Mouse (Mus musculus) fat pad, adult 2 months (tissue): ENCODE measurements around the gene 4921517D22Rik.

Source experiments
- DNase-seq: peaks from one replicate; pipeline ENCODE4 v3.0.0-alpha.2; 2011; ENCODE audit warnings: low read depth, low spot score; ENCODE audit errors: extremely low read depth

4921517D22Rik gene

DNA sequence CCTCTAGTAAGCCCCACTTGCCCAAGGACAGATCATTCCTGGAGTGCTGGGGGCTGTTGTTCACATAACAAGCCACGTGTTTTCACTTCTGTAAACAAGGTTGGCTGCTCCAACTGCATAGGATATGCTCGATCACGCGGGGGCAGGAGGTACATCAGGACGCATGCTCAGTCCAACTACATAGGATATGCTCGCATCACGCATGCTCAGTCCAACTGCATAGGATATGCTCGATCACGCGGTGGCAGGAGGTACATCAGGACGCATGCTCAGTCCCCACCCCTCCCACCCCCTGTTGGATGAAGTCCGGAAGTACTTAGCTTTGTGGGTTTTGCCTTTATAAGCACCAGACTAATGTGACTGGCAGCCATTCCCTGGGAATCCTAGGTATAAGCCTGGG is 31.9 kb downstream of the 4921517D22Rik start:
- no peak for DNase-seq

DNA sequence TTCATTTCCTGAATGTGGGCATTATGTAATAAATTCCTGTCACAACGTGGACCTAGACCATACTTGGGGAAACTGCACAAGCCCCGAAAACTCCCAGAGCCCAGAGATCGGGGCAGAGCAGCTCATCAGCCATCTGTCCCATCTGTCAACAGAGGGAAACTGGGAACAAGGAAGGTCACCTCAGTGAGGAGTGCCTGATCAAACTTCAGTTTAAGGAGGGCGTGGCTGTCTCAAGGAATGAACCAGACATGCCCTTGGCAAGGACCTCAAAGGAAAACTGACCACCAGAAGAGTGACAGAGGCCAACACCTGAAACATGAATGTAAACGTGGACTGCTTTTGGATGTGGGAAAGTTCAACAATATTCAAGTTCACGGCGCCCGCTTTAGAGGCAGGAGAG is 32.5 kb downstream of the 4921517D22Rik start:
- no peak for DNase-seq

DNA sequence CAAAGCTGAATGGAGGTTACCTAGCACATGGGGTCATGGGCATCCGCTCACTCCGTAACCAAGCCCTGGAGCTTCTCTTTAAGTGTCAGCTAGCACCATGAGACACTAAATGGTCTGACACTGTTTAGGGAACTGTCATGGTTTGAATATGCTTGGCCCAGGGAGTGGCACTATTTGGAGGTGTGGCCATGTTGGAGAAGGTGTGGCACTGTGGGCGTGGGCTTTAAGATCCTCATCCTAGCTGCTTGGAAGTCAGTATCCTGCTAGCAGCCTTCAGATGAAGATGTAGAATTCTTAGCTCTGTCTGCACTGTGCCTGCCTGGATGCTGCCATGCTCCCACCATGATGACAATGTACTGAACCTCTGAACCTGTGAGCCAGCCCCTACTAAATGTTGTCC is 33.5 kb downstream of the 4921517D22Rik start:
- DNase-seq = no peak

DNA sequence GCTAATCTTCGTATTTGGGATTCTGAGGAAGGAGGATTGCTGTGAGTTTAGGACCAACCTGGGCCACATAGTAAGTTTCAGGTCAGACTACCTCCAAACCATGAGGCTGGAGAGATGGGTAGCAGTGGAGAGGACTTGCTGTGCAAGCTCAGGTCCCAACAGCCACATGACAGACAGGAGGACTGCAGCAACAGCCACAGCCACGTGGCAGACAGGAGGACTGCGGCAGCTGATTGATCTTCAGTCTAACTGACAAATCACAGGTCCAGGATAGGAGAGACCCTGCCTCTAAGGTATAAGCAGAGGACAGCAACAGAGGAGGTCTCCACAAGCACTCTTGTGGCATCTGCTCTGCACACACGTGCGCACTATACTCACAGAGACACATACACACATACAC is 36.1 kb downstream of the 4921517D22Rik start:
- DNase-seq = no peak

DNA sequence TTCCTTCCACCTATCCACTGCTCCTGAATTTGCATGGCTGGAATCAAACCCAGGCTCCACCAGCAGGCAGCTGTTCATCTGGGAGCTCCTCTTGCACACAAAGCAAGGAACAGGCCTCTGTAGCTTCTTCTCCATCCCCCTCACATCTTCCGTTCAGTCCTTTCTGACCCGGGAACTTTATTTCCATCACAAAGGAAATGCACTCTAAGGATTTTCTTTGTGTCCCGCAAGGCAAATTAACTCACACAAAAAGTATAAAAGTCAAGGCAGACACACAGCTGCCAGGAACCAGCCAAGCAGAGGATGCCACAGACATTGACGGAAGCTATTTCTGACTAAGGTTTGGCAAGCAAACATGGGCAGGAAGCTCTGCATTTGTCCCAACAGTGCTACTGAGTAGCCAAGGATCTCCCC is 36.9 kb downstream of the 4921517D22Rik start:
- DNase-seq = no peak

DNA sequence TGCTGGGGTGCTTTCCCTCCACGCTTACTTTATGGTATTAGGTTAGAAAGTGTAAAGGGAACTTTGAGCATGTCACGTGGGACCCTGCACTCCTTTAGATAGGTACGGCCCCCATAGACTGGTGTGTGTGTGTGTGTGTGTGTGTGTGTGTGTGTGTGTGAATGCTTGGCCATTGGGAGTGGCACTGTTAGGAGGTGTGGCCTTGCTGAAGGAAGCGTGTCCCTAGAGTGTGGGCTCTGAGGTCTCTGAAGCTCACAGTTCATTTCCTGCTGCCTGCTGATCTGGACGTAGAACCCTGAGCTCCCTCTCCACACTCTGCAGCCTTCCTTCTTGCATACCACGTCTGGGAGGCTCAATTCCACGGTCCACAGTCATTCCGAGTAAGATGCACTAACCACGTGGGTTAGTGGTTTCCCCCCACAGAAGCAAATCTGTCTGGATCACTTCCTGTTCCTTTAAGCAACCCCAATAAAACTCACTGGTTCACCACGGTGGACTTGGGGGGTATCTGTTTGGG is 37.5 kb downstream of the 4921517D22Rik start:
- DNase-seq = no peak

DNA sequence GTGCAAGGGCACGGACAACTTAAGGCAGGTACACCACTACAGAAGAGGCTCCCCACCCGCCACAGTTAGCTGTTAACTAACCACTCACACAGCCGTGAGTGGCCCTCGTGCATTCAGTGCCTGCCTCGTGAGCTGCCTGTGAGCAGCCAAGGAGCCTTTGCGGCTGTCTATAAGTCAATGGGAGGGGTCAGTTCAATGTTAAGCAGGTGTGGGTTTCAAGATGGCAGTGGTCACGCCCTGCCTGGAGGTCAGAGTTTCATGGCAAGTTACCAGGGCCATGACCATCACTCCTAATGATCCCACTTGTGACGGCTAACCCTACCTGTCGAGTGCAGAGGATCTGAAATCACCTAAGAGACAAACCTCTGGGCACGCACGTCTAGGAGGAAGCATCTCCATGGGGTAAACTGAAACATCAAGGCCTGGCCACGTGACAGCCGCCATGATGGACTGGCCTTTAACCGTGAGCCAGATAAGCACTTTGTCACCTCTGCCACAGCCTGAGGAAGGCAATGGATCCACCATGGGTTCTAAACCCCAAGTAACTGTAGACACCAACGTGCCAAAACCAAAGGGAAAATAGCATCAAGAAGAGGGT is 38.1 kb downstream of the 4921517D22Rik start:
- DNase-seq = no peak

DNA sequence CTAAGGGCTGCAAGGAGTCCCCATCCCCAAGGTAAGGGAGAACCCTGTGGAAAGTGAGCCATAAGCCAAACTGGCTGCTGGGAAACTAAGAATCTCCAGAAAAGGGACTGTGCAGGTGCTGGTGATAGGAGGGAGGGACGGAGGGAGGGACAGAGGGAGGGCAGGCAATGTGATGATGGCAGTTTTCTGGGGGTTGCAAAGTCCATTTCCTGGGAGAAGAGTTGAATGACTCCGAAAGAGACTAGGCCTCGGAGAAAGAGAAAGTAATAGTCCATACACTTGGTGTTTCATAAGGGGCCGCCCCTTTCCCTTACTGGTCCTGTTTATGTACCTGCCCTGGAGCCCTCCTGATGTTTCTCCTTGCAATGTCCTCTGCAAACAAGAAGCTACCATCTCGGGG is 39.4 kb downstream of the 4921517D22Rik start:
- no peak for DNase-seq

DNA sequence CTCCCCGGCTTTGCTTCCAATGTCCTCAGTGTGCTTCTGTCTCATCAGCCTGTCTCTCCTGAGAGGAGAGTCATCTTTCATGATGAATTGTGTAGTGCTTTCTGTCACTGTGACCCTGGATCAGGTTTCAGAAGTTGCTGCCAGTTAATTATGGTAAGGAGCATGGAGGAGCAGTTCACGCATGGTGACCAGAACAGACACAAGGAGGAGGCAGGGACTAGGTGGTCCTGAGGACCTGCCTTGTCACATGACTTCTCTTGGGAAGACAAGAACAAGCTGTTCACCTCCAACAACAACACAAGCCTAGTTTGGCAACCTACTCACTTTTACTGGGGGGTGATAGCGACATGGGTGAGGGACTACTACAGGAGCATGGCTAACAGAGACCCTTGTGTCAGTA is 40.8 kb downstream of the 4921517D22Rik start:
- no peak for DNase-seq

DNA sequence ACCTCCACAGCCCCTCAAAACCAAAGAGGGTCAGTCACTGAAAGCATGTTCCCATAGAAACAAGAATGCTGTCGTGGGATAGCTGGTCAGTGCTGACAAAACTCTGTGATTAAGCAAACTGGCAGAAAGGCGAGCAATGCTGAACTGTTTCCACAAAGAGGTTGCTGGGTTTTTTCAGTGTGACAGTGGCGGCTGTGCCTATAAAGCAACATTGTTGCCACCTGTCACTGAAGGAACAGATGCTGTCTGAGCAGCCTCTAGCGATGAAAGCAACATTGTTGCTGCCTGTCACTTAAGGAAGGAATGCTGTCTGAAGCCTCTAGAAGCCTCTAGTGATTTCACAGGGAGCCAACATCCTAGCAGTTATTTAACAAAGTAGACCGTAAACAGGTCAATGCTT is 41.3 kb downstream of the 4921517D22Rik start:
- DNase-seq = no peak

DNA sequence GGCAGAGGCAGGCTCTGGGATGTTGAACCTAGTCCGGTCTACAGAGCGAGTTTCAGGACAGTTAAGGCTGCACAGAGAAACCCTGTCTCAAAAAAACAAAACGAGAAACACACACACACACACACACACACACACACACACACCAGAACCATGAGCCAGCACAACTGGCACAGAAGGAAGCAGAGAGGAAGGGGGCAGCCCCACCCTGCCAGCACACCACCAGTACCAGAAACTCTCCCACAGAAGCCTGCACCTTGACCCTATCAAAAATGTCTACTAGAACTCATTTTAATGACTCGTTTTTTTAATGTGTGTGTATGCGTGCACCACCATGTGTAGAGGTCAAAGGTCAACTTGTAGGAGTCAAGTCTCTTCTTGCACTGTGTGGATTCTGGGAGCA is 44.1 kb downstream of the 4921517D22Rik start:
- no peak for DNase-seq

DNA sequence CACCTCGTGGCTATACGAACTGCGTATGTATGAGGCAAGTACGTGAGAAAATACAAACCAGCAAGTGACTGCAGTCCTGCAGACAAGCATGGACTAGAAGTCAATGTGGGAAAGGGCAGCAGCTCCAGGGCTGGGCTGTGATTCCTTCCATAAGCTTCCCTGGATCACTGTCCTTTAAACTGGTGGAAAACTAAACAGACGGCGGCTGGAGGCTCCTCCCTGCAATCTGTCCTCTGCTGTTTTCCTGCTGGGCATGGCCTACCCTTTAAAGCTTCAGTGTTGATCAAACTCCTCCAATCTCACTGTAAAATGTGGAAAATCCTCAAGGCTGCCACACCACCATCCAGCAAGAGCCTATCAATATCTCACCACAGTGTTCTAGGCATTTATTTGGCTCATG is 45.3 kb downstream of the 4921517D22Rik start:
- DNase-seq = no peak

DNA sequence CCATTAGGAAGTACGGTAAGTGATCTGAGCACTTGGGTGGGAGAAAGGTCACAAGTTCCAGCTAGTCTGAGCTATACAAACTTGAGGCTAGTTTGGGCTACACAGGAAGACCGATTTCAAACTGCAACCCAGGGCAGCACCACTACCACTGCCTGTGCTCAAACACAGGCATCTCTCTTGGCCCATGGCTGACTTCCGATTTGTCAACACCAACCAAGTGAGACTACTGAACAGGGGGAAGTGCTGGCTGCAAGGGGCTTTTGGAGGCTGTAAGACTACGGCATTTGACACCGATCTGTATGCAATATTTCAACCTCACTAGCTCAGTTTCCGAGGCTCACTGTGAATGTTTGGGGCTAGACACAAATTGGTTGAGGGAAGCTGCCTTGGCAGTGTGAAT is 46.4 kb downstream of the 4921517D22Rik start:
- no peak for DNase-seq

DNA sequence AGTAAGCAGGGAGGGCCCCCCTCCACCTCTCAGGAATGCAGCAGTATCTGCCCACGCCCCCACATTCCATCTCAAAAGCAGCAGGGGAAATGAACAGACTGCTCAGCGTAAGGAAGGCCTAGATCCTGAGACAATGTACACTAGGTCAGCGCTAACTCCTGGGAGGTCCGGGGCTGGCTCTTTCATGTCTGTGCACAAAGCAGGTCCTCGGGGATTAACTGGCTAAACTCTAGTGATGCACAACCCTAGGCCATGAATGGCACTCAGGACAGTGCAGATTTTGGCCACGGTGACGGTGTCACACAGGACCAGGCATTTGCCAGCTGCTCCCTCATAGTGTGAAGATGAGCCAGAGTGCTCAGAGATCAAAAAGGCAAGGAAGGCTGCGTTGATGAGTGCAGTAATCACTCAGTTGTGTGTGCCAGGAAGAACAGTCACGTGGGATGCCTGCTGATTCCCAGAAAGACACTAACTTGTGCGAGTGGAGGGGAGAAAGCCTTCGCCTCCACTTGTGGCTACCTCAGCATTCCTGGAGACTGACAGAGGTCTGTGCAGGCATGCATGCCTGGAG is 47.1 kb downstream of the 4921517D22Rik start:
- no peak for DNase-seq

DNA sequence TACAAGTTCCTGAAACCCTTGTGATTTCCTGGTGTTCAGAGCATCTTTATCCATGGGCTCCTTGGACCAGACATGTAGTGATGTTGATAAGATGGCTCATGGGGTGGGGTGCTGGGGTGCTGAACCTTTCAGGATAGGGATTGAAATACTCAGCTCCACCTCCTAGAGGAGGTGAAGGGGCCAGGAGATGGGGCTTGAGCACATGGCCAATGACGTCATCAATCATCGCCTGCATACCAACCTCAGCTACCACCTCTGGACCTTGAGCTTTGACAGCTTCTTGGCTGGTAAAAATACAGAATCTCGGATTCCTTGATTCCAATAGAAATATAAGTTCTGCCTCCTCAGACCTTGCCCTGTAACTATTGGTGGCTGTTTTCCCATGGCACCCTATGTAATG is 48.4 kb downstream of the 4921517D22Rik start:
- no peak for DNase-seq

DNA sequence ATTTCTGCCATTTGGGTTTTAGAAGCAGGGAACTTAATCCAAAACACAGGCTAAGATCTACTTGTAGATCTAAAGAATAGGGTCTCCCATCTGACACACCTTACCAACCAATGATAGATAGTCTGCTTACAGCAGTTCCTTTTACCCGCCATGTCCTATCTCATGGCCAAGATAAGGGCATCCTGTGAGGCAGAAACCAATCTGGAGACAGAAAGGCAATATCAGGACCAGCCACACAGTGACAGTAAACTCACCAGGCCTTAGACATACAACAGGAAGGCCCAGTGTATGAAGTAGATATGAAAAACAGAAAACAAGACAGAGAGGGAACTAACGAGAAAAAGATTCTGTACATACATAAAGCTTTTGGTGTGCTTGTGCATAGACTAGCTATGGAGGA is 51.1 kb downstream of the 4921517D22Rik start:
- DNase-seq = no peak

DNA sequence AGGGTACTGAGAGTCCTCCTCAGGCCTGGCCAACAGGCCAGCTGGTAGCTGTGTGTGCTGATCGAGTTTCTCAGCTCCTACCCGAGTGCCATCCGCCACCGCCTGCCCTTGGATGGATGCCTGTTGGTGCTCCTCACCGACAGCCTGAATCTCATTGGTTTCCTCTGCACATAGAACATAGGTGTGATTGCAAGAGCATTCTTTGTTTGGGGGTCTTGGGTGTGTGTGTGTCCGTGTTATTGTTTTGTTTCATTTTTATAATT is 53.8 kb downstream of the 4921517D22Rik start:
- DNase-seq = no peak

DNA sequence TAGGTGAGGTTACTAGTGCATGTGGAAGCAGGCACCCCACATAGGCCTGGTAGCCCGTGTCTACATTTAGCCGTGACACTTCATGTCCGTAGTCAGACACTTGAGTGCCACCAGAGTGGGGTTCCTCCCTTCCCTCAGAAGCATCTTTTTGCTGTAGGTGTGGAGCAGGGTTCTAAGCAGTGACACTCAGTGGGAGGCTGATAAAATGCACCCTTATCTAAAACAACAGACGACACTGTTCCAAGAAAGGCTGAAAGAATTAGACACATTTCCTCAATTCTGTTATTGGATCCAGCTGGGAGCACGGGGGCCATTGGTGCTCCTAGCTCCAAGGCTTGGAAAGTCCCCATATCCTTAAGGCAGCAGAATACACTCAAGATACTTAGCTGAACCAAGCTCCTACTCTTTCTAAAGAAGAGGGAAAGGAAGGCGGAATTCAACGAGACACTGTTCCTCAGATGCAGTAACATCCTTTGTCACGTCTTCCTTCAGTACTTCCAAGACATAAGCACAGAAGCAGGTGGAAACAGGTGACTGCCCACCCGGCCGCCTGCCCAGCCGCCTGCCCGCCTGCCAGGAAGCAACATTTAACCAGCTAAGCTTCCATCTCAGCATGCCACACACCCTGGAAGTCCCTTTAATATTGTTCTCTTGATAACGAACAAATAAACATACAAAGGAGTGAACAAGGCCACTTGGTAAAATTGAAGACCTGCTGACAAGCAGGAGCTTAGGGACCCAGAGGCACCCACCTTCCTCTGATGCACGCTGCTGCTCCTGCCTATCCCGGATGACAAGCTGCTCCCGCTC is 54.3 kb downstream of the 4921517D22Rik start:
- no peak for DNase-seq

DNA sequence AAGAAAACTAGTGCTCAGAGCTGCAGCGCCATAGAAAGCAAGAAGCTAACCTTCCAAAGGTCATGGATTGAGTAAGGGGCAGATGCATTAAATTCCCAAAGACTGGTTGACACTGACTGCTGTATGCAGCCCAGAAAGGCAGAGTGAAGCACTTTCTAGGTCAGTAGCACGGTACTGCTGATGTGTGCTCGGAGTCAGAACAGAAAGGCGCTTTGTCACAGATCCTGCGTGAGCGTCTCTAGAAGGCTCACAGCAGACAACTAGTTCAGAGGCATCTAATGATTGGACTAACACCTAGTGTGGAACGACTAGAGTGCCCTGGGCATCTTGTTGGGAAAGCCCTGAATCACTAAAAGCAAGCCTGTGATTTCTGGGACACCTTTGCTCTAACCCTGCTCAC is 56.1 kb downstream of the 4921517D22Rik start:
- no peak for DNase-seq
